Mouse (Mus musculus): Measurements from ENCODE around the gene Cdkal1. TPM values are rescaled to one million over a fixed set of nuclear protein-coding genes. Genes with fewer than 3 reads are reported as not detected.

Gene Cdkal1
- polyA plus RNA-seq, 1 experiment from 2014 or later: 25.9 TPM

GRCm38 (mm10) chr13:29604241-29604640 is 251.2 kb downstream of the Cdkal1 start:
- Histone ChIP-seq H3K4me1 (ENCODE audit: control insufficient read depth, insufficient read depth, low read length) (no peaks in the 10 kb centered on the region; the same call in 1 of the 2 replicates), H3K27me3 (replicated peaks; ENCODE audit: control insufficient read depth, insufficient read depth, low read length) (no peaks in the 10 kb centered on the region), H3K9me3 (ENCODE audit: control insufficient read depth, low read length) (no peaks in the 10 kb centered on the region), H3K36me3 (ENCODE audit: control insufficient read depth, insufficient read depth, low read length) (no peaks in the 10 kb centered on the region), H3K27ac (replicated peaks; ENCODE audit: low read depth, low read length) (peak overlapping the region; percentile 44; the same call in 1 of the 2 replicates), H3K4me2 (ENCODE audit: low read depth, low read length) (no peak overlapping the region), H3K4me3 (ENCODE audit: low read depth, low read length) (no peak overlapping the region), H3K9ac (ENCODE audit: low read depth, low read length) (no peak overlapping the region)
- DNase-seq (ENCODE audit: low spot score) (peak; percentile 77), ATAC-seq (ENCODE audit: low read depth) (peak; percentile 84)
- 13% methylated on average over 6 of the region's 7 CpGs for WGBS

- no peaks in the 10 kb centered on the region; the same call in 1 of the 2 replicates for H3K4me1 ChIP-seq (ENCODE audit: control insufficient read depth, insufficient read depth, low read length)
- H3K27ac ChIP-seq (replicated peaks; ENCODE audit: low read depth, low read length): peak overlapping the region; percentile 61
- no peak overlapping the region for H3K4me2 ChIP-seq (ENCODE audit: low read depth, low read length)
- 29% methylated on average over 6 of the region's 6 CpGs for WGBS
- DNase-seq (ENCODE audit: low spot score): peak; percentile 72
- no peak overlapping the region for H3K4me3 ChIP-seq (ENCODE audit: low read depth, low read length)
- H3K9ac ChIP-seq (ENCODE audit: low read depth, low read length): no peak overlapping the region
- H3K27me3 ChIP-seq (replicated peaks; ENCODE audit: control insufficient read depth, insufficient read depth, low read length): no peaks in the 10 kb centered on the region
- H3K9me3 ChIP-seq (ENCODE audit: control insufficient read depth, low read length): no peaks in the 10 kb centered on the region
- ATAC-seq (ENCODE audit: low read depth): peak; percentile 30; the same call in 1 of the 2 replicates
- no peaks in the 10 kb centered on the region for H3K36me3 ChIP-seq (ENCODE audit: control insufficient read depth, insufficient read depth, low read length)
These were observed 251.9 kb downstream of the Cdkal1 start for GRCm38 (mm10) chr13:29603597-29603996.

GRCm38 (mm10) chr13:29601033-29601432 is 254.4 kb downstream of the Cdkal1 start:
- Histone ChIP-seq H3K9ac (ENCODE audit: low read depth, low read length) (no peak overlapping the region), H3K36me3 (ENCODE audit: control insufficient read depth, insufficient read depth, low read length) (no peaks in the 10 kb centered on the region), H3K27ac (replicated peaks; ENCODE audit: low read depth, low read length) (no peak overlapping the region), H3K4me3 (ENCODE audit: low read depth, low read length) (no peak overlapping the region), H3K4me2 (ENCODE audit: low read depth, low read length) (no peak overlapping the region), H3K27me3 (replicated peaks; ENCODE audit: control insufficient read depth, insufficient read depth, low read length) (no peaks in the 10 kb centered on the region), H3K4me1 (ENCODE audit: control insufficient read depth, insufficient read depth, low read length) (no peaks in the 10 kb centered on the region; the same call in 1 of the 2 replicates), H3K9me3 (ENCODE audit: control insufficient read depth, low read length) (no peaks in the 10 kb centered on the region)
- WGBS: 89% methylated on average over 2 of the region's 2 CpGs
- ATAC-seq (ENCODE audit: low read depth) (no peak), DNase-seq (ENCODE audit: low spot score) (no peak)

GRCm38 (mm10) chr13:29599646-29600045 is 255.8 kb downstream of the Cdkal1 start:
- Histone ChIP-seq H3K4me3 (ENCODE audit: low read depth, low read length) (no peak overlapping the region), H3K9ac (ENCODE audit: low read depth, low read length) (no peak overlapping the region), H3K9me3 (ENCODE audit: control insufficient read depth, low read length) (no peaks in the 10 kb centered on the region), H3K27me3 (replicated peaks; ENCODE audit: control insufficient read depth, insufficient read depth, low read length) (no peaks in the 10 kb centered on the region), H3K27ac (replicated peaks; ENCODE audit: low read depth, low read length) (no peak overlapping the region), H3K36me3 (ENCODE audit: control insufficient read depth, insufficient read depth, low read length) (no peaks in the 10 kb centered on the region), H3K4me1 (ENCODE audit: control insufficient read depth, insufficient read depth, low read length) (no peaks in the 10 kb centered on the region; the same call in 1 of the 2 replicates), H3K4me2 (ENCODE audit: low read depth, low read length) (no peak overlapping the region)
- ATAC-seq (ENCODE audit: low read depth): no peak
- DNase-seq (ENCODE audit: low spot score): no peak
- 66% methylated on average over 2 of the region's 2 CpGs for WGBS

- 23% methylated on average over 3 of the region's 3 CpGs for WGBS
These were observed 258.7 kb downstream of the Cdkal1 start for GRCm38 (mm10) chr13:29596735-29597134.

GRCm38 (mm10) chr13:29593096-29593495 is 262.4 kb downstream of the Cdkal1 start:
- ATAC-seq (ENCODE audit: low read depth) (no peak), DNase-seq (ENCODE audit: low spot score) (no peak)
- Histone ChIP-seq H3K9me3 (ENCODE audit: control insufficient read depth, low read length) (peaks cover 8% of the 10 kb centered on the region), H3K27ac (replicated peaks; ENCODE audit: low read depth, low read length) (no peak overlapping the region), H3K27me3 (replicated peaks; ENCODE audit: control insufficient read depth, insufficient read depth, low read length) (no peaks in the 10 kb centered on the region), H3K4me2 (ENCODE audit: low read depth, low read length) (no peak overlapping the region), H3K4me1 (ENCODE audit: control insufficient read depth, insufficient read depth, low read length) (no peaks in the 10 kb centered on the region), H3K4me3 (ENCODE audit: low read depth, low read length) (no peak overlapping the region), H3K9ac (ENCODE audit: low read depth, low read length) (no peak overlapping the region), H3K36me3 (ENCODE audit: control insufficient read depth, insufficient read depth, low read length) (peaks cover 3% of the 10 kb centered on the region; the same call in 1 of the 2 replicates)
- 96% methylated on average over 3 of the region's 3 CpGs for WGBS

More at GRCm38 (mm10) chr13:29596735-29597134, 258.7 kb downstream of the Cdkal1 start:
- Histone ChIP-seq H3K4me1 (ENCODE audit: control insufficient read depth, insufficient read depth, low read length) (no peaks in the 10 kb centered on the region), H3K27ac (replicated peaks; ENCODE audit: low read depth, low read length) (no peak overlapping the region), H3K9ac (ENCODE audit: low read depth, low read length) (no peak overlapping the region), H3K4me3 (ENCODE audit: low read depth, low read length) (no peak overlapping the region), H3K27me3 (replicated peaks; ENCODE audit: control insufficient read depth, insufficient read depth, low read length) (no peaks in the 10 kb centered on the region), H3K9me3 (ENCODE audit: control insufficient read depth, low read length) (peaks cover 8% of the 10 kb centered on the region), H3K36me3 (ENCODE audit: control insufficient read depth, insufficient read depth, low read length) (peaks cover 3% of the 10 kb centered on the region; the same call in 1 of the 2 replicates), H3K4me2 (ENCODE audit: low read depth, low read length) (no peak overlapping the region)
- ATAC-seq (ENCODE audit: low read depth) (peak; percentile 63; the same call in 1 of the 2 replicates), DNase-seq (ENCODE audit: low spot score) (no peak)

- DNase-seq (ENCODE audit: low spot score) (no peak), ATAC-seq (ENCODE audit: low read depth) (no peak)
- Histone ChIP-seq H3K27me3 (replicated peaks; ENCODE audit: control insufficient read depth, insufficient read depth, low read length) (no peaks in the 10 kb centered on the region), H3K4me3 (ENCODE audit: low read depth, low read length) (no peak overlapping the region), H3K9me3 (ENCODE audit: control insufficient read depth, low read length) (peaks cover 8% of the 10 kb centered on the region), H3K4me1 (ENCODE audit: control insufficient read depth, insufficient read depth, low read length) (no peaks in the 10 kb centered on the region), H3K36me3 (ENCODE audit: control insufficient read depth, insufficient read depth, low read length) (peaks cover 3% of the 10 kb centered on the region; the same call in 1 of the 2 replicates), H3K27ac (replicated peaks; ENCODE audit: low read depth, low read length) (no peak overlapping the region), H3K9ac (ENCODE audit: low read depth, low read length) (no peak overlapping the region), H3K4me2 (ENCODE audit: low read depth, low read length) (no peak overlapping the region)
- WGBS: 89% methylated on average over 5 of the region's 5 CpGs
These were observed 264.8 kb downstream of the Cdkal1 start for GRCm38 (mm10) chr13:29590685-29591084.

- H3K27ac ChIP-seq (replicated peaks; ENCODE audit: low read depth, low read length): no peak overlapping the region
- ATAC-seq (ENCODE audit: low read depth) (no peak), DNase-seq (ENCODE audit: low spot score) (no peak)
- no peak overlapping the region for H3K9ac ChIP-seq (ENCODE audit: low read depth, low read length)
- H3K4me1 ChIP-seq (ENCODE audit: control insufficient read depth, insufficient read depth, low read length): no peaks in the 10 kb centered on the region
- H3K4me2 ChIP-seq (ENCODE audit: low read depth, low read length): no peak overlapping the region
- H3K27me3 ChIP-seq (replicated peaks; ENCODE audit: control insufficient read depth, insufficient read depth, low read length): no peaks in the 10 kb centered on the region
- H3K4me3 ChIP-seq (ENCODE audit: low read depth, low read length): no peak overlapping the region
- H3K36me3 ChIP-seq (ENCODE audit: control insufficient read depth, insufficient read depth, low read length): peaks cover 3% of the 10 kb centered on the region; the same call in 1 of the 2 replicates
- WGBS: 82% methylated on average over 5 of the region's 5 CpGs
- H3K9me3 ChIP-seq (ENCODE audit: control insufficient read depth, low read length): peaks cover 8% of the 10 kb centered on the region
These were observed 265.3 kb downstream of the Cdkal1 start for GRCm38 (mm10) chr13:29590164-29590563.

- no peak overlapping the region for H3K27ac ChIP-seq (replicated peaks; ENCODE audit: low read depth, low read length)
- no peaks in the 10 kb centered on the region for H3K4me1 ChIP-seq (ENCODE audit: control insufficient read depth, insufficient read depth, low read length)
- peaks cover 3% of the 10 kb centered on the region; the same call in 1 of the 2 replicates for H3K36me3 ChIP-seq (ENCODE audit: control insufficient read depth, insufficient read depth, low read length)
- H3K27me3 ChIP-seq (replicated peaks; ENCODE audit: control insufficient read depth, insufficient read depth, low read length): no peaks in the 10 kb centered on the region
- no peak overlapping the region for H3K9ac ChIP-seq (ENCODE audit: low read depth, low read length)
- H3K4me2 ChIP-seq (ENCODE audit: low read depth, low read length): no peak overlapping the region
- DNase-seq (ENCODE audit: low spot score) (no peak), ATAC-seq (ENCODE audit: low read depth) (no peak)
- 88% methylated on average over 4 of the region's 4 CpGs for WGBS
- H3K4me3 ChIP-seq (ENCODE audit: low read depth, low read length): no peak overlapping the region
- H3K9me3 ChIP-seq (ENCODE audit: control insufficient read depth, low read length): peaks cover 8% of the 10 kb centered on the region
These were observed 266.8 kb downstream of the Cdkal1 start for GRCm38 (mm10) chr13:29588693-29589092.
